Mouse (Mus musculus) sigmoid colon, adult 10 weeks (tissue): ENCODE data around the gene Gm42421. TPM values are rescaled to one million over a fixed set of nuclear protein-coding genes. Genes with fewer than 3 reads are reported as not detected.

ENCODE experiments used
- polyA plus RNA-seq: library from polyadenylated mRNA; stranded (reverse); fragments of 350-450 nt; fragmentation: Illumina TruSeq; extraction: RNeasy Lipid Tissue Mini Kit (QIAGEN cat#74804); gene quantifications from one replicate; pipeline ENCODE4 v1.2.3, GENCODE M21; 2014; ENCODE audit warnings: low read depth, low replicate concordance

Gm42421 gene
- polyA plus RNA-seq: 1.3 TPM

DNA sequence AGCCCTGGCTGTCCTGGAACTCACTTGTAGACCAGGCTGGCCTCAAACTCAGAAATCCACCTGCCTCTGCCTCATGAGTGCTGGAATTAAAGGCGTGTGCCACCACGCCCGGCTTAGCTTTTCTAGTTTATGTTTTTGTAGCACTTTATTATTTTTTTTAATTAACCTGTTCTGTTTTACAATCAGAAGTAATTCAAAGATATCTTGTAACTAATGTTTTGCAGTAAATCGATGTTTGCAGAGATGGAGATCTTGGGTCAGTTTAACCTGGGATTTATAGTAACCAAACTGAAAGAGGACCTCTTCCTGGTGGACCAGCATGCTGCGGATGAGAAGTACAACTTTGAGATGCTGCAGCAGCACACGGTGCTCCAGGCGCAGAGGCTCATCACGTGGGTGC lies at the start of gene Gm42421:
Gene Gm42421, plus strand, starts transcription at position 301 of the 400 bp plus-strand sequence.

GRCm38 (mm10) chr5:143897635-143898330 lies 30.2 kb upstream of the Gm42421 start, which contains the start of gene Ankrd61:
Ankrd61 (minus strand) TSS chr5:143897685.

DNA sequence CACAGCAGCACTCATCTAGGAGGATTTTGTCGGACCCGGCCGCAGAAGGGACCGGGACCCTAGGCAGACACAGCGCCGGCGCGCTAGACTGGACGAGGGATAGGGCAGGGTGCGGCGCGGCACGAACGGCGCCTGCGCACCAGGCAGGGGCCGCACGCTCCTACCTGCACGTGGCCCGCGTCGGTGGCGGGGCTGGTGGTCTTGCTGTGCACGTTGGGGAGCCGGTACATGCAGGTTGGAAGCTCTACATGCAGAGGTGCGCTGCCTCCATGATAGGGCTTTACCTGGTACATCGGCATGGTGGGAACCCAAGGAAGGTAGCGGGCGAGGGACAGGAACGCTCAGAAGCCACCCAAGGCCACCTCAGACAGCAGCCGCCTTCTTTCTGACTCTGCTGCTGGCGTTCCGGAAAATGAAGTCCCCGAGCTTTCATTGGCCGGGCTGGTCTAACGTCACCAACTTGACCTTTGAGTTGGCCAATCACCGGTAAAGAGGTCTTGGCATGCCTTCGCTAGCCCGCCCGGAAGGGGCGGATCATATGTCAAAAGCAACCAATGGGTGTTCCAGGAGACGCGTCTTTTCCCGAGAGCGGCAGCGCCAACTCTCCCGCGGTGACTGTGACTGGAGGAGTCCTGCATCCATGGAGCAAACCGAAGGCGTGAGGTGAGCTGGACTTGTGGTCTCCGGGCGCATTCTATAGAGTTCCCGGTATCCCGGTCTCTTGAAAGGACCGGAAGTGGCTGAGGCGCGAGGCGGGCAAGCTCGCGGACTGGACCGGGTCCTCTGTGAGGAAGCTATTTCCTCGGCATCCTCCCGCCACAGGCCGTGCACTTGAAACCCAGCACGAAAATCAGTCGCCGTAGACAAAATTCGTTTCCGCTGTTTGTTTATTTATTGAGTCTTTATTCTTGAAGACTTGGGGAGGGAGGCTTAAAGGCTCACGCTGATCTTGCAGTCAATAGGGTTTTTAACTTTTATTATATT lies 18.3 kb upstream of the Gm42421 start, which contains the start of the genes Aimp2 and Pms2:
Gene Aimp2, minus strand, starts transcription at position 431 of the 984 bp plus-strand sequence.
Gene Pms2, plus strand, starts transcription at position 548 of the 984 bp plus-strand sequence.

DNA sequence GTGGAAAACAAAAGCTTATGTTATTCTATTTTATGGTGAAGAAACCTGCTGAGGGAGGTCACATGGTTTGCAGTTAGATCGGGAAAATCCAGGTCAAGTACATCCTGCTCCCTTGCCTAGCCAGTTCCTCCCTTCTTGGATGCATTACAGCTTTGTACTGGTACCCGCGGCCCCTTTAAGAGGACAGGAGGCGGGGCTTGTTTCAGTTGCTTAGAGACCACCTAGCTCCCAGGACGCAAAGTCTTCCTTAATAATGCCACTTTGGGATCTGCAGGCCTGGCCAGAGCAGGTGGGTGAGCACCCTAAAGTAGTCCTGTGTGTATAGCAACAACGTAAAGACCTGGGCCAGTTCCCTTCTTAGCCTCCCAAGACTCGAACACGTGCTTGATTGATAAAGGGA lies 4.9 kb downstream of the Gm42421 start, which contains the start of gene Rsph10b:
Gene Rsph10b, plus strand, starts transcription at position 205 of the 400 bp plus-strand sequence.

Other genes starting within 250 kb of the Gm42421 start
- 14.3 TPM for gene Usp42, start 195.9 kb upstream of the Gm42421 start, polyA plus RNA-seq
- 51.8 TPM for gene Eif2ak1, start 110.4 kb upstream of the Gm42421 start, polyA plus RNA-seq
- gene Ankrd61, start 30.5 kb upstream of the Gm42421 start, polyA plus RNA-seq: not detected
- 7.0 TPM for gene Aimp2, start 18.3 kb upstream of the Gm42421 start, polyA plus RNA-seq
- gene Pms2, start 18.2 kb upstream of the Gm42421 start, polyA plus RNA-seq: 12.6 TPM
- 0.35 TPM for gene Rsph10b, start 4.9 kb downstream of the Gm42421 start, polyA plus RNA-seq
- gene Ccz1, start 86.7 kb downstream of the Gm42421 start, polyA plus RNA-seq: 183 TPM
- gene Ocm, start 98.5 kb downstream of the Gm42421 start, polyA plus RNA-seq: not detected
- 14.5 TPM for gene Lmtk2, start 172.3 kb downstream of the Gm42421 start, polyA plus RNA-seq